Mouse (Mus musculus): ENCODE results near the gene Ikzf2. TPM values are rescaled to one million over a fixed set of nuclear protein-coding genes. Genes with fewer than 3 reads are reported as not detected.
A peak's percentile ranks its signal among the peaks of the same experiment; 100 is the strongest.

Gene Ikzf2
- polyA plus RNA-seq, 1 experiment: 13.6 TPM

DNA sequence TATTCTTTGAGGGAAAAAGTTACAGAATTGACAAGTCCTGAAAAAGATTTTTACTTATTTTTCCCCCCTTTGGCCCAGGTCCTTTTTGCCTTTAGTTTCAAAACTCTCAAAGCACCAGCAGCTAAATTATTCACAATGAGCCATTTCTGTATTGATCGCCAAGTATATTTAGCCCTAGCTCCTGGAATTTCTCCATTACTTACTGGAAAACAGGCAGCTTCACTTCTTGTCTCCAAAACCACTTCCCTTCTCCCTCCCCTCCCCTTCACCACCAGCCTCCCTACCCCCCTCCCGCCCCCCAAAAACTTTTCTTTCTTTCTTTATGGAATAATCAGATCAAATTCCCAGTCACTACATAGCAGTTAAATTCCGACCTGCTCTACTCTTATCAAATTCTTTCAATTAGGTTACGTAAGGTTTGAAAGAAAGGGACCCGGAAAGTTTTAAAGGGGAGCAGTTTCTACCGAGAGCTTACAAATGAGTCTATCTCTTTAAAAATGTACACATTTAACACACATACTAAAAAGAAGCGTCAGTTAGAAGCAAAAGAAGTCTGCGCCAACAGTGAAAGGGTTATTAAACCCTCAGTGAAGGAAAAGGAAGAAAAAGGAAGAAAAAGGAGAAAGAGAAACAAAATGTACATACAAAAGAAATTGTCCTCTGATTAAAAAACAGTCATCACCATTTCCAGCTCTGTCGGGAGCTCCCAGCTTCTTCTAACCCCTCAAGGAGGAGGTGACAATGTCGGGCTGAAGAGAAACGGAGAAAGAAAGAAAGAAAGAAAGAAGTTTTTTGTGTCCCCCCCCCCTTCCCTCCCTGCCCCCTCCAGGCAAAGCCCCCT is 1.8 kb downstream of the Ikzf2 start:
- H3K4me1 ChIP-seq (replicated peaks; ENCODE audit: control insufficient read depth, insufficient read depth, low read length): 0 out of 2 replicates have a peak, but pooled peaks cover 2% of the 10 kb centered on the region
- H3K27ac ChIP-seq (ENCODE audit: control insufficient read depth, insufficient read depth, low read length): peak overlapping the region; percentile 84
- under 1% methylated on average over 11 of the region's 11 CpGs for WGBS
- H3K4me3 ChIP-seq (ENCODE audit: control insufficient read depth, insufficient read depth, low read length): peak overlapping the region; percentile 47
- H3K27me3 ChIP-seq (ENCODE audit: control insufficient read depth, insufficient read depth, low read length): no peaks in the 10 kb centered on the region
- DNase-seq: no peak
- no peaks in the 10 kb centered on the region for H3K36me3 ChIP-seq (ENCODE audit: control insufficient read depth, insufficient read depth, low read length)
- TF ChIP-seq CTCF (IDR thresholded peaks at IDR 0.05; ENCODE audit: borderline replicate concordance, control insufficient read depth, extremely low read depth, insufficient read depth, low read length, poor library complexity) (no peak), POLR2A (IDR thresholded peaks at IDR 0.05; ENCODE audit: control insufficient read depth, extremely low read depth, insufficient read depth, low read length, poor library complexity) (no peak)

DNA sequence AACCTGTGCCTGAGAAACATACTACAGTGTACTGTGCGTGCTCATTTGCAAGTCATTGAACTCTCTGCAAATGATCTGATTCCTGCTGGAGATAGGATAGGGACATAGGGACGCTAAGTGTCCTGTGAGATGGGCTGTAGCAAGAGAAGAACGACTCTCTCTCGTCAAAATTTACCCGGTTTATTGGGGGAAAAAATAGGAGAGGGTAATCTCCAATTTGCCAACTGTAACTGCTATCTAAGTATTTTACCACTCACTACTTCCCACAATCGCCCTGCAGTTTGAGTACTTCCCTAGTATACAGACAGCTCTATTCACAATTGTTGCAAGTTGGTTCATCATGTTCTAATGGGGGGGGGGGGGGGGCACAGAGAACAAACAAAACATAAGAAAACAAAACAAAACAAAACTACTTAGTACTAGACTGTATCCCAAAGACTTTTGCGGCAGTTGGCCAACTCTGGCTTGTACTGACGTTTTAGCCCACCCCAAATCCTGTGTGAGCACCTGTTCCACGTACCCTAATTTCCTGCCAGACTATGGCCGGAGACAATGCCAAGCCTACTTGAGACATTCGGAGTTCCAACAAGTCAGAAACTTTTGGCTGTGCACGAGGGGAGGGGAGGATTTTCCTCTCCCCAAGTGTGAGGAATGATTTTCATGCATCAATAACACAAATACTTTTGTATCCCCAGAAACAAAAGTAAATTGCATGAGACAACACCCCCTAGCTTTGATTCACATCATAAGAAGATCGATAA is 2.6 kb downstream of the Ikzf2 start:
- 2% methylated on average over 13 of the region's 13 CpGs for WGBS
- no peak for TF ChIP-seq CTCF (IDR thresholded peaks at IDR 0.05; ENCODE audit: borderline replicate concordance, control insufficient read depth, extremely low read depth, insufficient read depth, low read length, poor library complexity)
- TF ChIP-seq POLR2A (IDR thresholded peaks at IDR 0.05; ENCODE audit: control insufficient read depth, extremely low read depth, insufficient read depth, low read length, poor library complexity): no peak
- no peak for DNase-seq
- Histone ChIP-seq H3K4me3 (ENCODE audit: control insufficient read depth, insufficient read depth, low read length) (peak overlapping the region; percentile 50), H3K27me3 (ENCODE audit: control insufficient read depth, insufficient read depth, low read length) (no peaks in the 10 kb centered on the region), H3K27ac (ENCODE audit: control insufficient read depth, insufficient read depth, low read length) (peak overlapping the region; percentile 48), H3K4me1 (replicated peaks; ENCODE audit: control insufficient read depth, insufficient read depth, low read length) (0 out of 2 replicates have a peak, but pooled peaks cover 2% of the 10 kb centered on the region), H3K36me3 (ENCODE audit: control insufficient read depth, insufficient read depth, low read length) (no peaks in the 10 kb centered on the region)

DNA sequence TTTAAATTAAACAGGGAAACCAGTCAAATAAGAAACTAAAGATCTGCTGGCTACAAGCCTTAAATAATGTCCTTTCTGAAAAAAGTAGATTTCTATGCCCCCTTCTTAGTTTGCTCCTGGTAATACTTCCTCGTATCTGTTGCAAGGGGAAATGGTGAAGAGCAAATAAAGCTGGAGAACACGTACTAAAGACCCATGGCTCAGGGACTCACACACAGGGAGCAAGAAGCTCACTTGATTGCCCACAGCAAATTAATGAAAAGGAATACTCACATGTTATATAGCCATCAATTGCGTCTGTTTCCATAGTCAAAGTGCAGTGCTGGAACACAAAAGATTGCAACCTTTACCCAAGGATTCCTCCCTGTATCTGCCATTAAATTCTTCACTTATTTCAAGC is 3.2 kb downstream of the Ikzf2 start:
- H3K27me3 ChIP-seq (ENCODE audit: control insufficient read depth, insufficient read depth, low read length): no peaks in the 10 kb centered on the region
- 15% methylated on average over 3 of the region's 3 CpGs for WGBS
- H3K4me1 ChIP-seq (replicated peaks; ENCODE audit: control insufficient read depth, insufficient read depth, low read length): peaks cover 5% of the 10 kb centered on the region
- no peak for DNase-seq
- H3K27ac ChIP-seq (ENCODE audit: control insufficient read depth, insufficient read depth, low read length): no peak overlapping the region
- TF ChIP-seq CTCF (IDR thresholded peaks at IDR 0.05; ENCODE audit: borderline replicate concordance, control insufficient read depth, extremely low read depth, insufficient read depth, low read length, poor library complexity) (no peak), POLR2A (IDR thresholded peaks at IDR 0.05; ENCODE audit: control insufficient read depth, extremely low read depth, insufficient read depth, low read length, poor library complexity) (no peak)
- no peaks in the 10 kb centered on the region; the same call in 1 of the 2 replicates for H3K36me3 ChIP-seq (ENCODE audit: control insufficient read depth, insufficient read depth, low read length)
- no peak overlapping the region for H3K4me3 ChIP-seq (ENCODE audit: control insufficient read depth, insufficient read depth, low read length)

DNA sequence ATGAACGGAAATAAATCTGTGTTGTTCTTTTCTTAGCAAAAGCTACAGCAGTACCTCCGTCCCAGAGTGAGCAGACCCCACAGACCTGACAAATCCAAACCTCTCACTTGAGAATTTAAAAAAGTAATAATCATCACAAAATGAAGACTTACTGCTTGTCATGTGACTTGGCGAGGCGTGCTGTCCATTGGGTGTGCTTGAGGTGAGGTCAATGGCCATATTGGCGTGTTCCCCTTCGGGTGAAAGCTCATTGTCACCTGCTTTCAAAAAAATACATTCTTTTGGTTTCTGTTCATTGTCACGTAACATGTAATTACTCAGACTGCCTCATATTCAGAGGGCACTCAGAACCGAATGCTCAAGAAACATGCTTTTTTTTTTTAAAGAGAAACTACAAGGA is 4.0 kb downstream of the Ikzf2 start:
- H3K36me3 ChIP-seq (ENCODE audit: control insufficient read depth, insufficient read depth, low read length): no peaks in the 10 kb centered on the region; the same call in 1 of the 2 replicates
- no peak for TF ChIP-seq CTCF (IDR thresholded peaks at IDR 0.05; ENCODE audit: borderline replicate concordance, control insufficient read depth, extremely low read depth, insufficient read depth, low read length, poor library complexity)
- no peak for TF ChIP-seq POLR2A (IDR thresholded peaks at IDR 0.05; ENCODE audit: control insufficient read depth, extremely low read depth, insufficient read depth, low read length, poor library complexity)
- 29% methylated on average over 8 of the region's 8 CpGs for WGBS
- no peak for DNase-seq
- H3K27me3 ChIP-seq (ENCODE audit: control insufficient read depth, insufficient read depth, low read length): no peaks in the 10 kb centered on the region
- H3K4me1 ChIP-seq (replicated peaks; ENCODE audit: control insufficient read depth, insufficient read depth, low read length): peaks cover 8% of the 10 kb centered on the region
- no peak overlapping the region for H3K27ac ChIP-seq (ENCODE audit: control insufficient read depth, insufficient read depth, low read length)
- H3K4me3 ChIP-seq (ENCODE audit: control insufficient read depth, insufficient read depth, low read length): peak overlapping the region; percentile 18

DNA sequence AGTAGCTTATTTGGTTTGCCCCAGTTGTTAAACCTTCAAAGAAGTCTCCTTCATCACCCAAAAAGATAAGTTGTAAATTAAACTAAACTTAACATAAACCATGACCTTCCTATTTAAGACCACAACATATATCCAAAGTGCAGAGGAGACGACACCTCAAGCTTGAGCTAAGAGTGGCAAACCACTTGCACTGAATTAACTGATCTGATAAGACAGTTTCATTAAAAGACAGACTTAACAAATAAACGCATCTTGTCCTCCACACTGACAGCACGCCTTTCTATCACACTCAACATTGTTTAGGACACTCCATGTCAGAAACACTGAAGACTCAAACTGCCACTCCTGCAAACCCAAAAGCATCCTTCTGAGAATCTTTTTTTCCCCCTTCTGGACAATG is 4.8 kb downstream of the Ikzf2 start:
- H3K36me3 ChIP-seq (ENCODE audit: control insufficient read depth, insufficient read depth, low read length): no peaks in the 10 kb centered on the region; the same call in 1 of the 2 replicates

DNA sequence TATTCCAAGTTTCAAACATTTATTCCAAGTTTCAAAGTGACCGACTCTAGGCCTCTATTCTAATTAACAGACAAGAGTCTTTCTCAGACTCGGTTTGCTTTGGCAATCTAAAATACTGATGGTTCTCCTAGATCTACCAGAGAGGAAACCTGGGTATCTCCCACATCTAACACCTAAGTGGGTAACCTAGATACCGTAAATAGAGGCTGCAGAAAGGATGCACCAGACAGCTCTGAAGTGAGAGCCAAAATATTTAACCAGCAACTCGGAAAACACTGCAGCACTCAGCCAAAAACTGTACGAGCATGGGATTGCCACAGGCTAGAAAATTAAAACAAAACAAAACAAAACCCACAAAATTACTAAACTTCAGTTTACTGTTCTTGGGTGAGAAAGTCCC is 6.0 kb downstream of the Ikzf2 start:
- no peak for DNase-seq
- Histone ChIP-seq H3K36me3 (ENCODE audit: control insufficient read depth, insufficient read depth, low read length) (no peaks in the 10 kb centered on the region; the same call in 1 of the 2 replicates), H3K4me1 (replicated peaks; ENCODE audit: control insufficient read depth, insufficient read depth, low read length) (peaks cover 8% of the 10 kb centered on the region), H3K27ac (ENCODE audit: control insufficient read depth, insufficient read depth, low read length) (no peak overlapping the region), H3K4me3 (ENCODE audit: control insufficient read depth, insufficient read depth, low read length) (no peak overlapping the region), H3K27me3 (ENCODE audit: control insufficient read depth, insufficient read depth, low read length) (no peaks in the 10 kb centered on the region)
- 5% methylated on average over 5 of the region's 5 CpGs for WGBS
- TF ChIP-seq POLR2A (IDR thresholded peaks at IDR 0.05; ENCODE audit: control insufficient read depth, extremely low read depth, insufficient read depth, low read length, poor library complexity) (no peak), CTCF (IDR thresholded peaks at IDR 0.05; ENCODE audit: borderline replicate concordance, control insufficient read depth, extremely low read depth, insufficient read depth, low read length, poor library complexity) (no peak)

More for the DNA sequence above, 4.8 kb downstream of the Ikzf2 start:
- H3K27ac ChIP-seq (ENCODE audit: control insufficient read depth, insufficient read depth, low read length): no peak overlapping the region
- no peak for TF ChIP-seq CTCF (IDR thresholded peaks at IDR 0.05; ENCODE audit: borderline replicate concordance, control insufficient read depth, extremely low read depth, insufficient read depth, low read length, poor library complexity)
- no peak for TF ChIP-seq POLR2A (IDR thresholded peaks at IDR 0.05; ENCODE audit: control insufficient read depth, extremely low read depth, insufficient read depth, low read length, poor library complexity)
- DNase-seq: no peak
- WGBS: 21% methylated on average over 3 of the region's 3 CpGs
- no peaks in the 10 kb centered on the region for H3K27me3 ChIP-seq (ENCODE audit: control insufficient read depth, insufficient read depth, low read length)
- H3K4me3 ChIP-seq (ENCODE audit: control insufficient read depth, insufficient read depth, low read length): no peak overlapping the region
- peaks cover 8% of the 10 kb centered on the region for H3K4me1 ChIP-seq (replicated peaks; ENCODE audit: control insufficient read depth, insufficient read depth, low read length)
